Mouse (Mus musculus) bone marrow, adult 2 months (tissue): ENCODE data around the gene Nrp2.

Source experiments
- CTCF ChIP-seq: fragments of 200-500 bp; IDR thresholded peaks from 2 replicates; pipeline ENCODE4 v1.5.1; 2011; ENCODE audit warnings: low read length, control low read depth; ENCODE audit not compliant: control insufficient read depth, insufficient read depth
- POLR2A ChIP-seq: fragments of 200-500 bp; IDR thresholded peaks from 2 replicates; pipeline ENCODE4 v1.6.1; 2011; ENCODE audit warnings: low read depth, mild to moderate bottlenecking, control low read depth, low read length, borderline replicate concordance; ENCODE audit not compliant: control insufficient read depth

GRCm38 (mm10) chr1:62767611-62768010 is 64.5 kb downstream of the Nrp2 start:
- TF ChIP-seq CTCF: no peak
- TF ChIP-seq POLR2A: no peak
